8 mouse cellular contexts compared by ENCODE assay signal in genomic region chr2:119593765-119594112, GRCm38 (mm10). TPM values are rescaled to one million over a fixed set of nuclear protein-coding genes. Genes with fewer than 3 reads are reported as not detected.
A peak's percentile ranks its signal among the peaks of the same experiment; 100 is the strongest.
DNase-seq lines count a peak whose midpoint lies in the region; ATAC-seq lines count a peak whose summit lies in the region.

No protein-coding gene starts in this region.

- WGBS in kidney, embryonic 15.5 days = 8% methylated on average over 7 of the region's 7 CpGs
- 9% methylated on average over 7 of the region's 7 CpGs for WGBS in limb, embryonic 10.5 days
- WGBS in neural tube, embryonic 13.5 days = 10% methylated on average over 7 of the region's 7 CpGs

- H3K36me3 ChIP-seq in kidney, embryonic 15.5 days = peaks cover 27% of the 10 kb centered on the region
- peaks cover 31% of the 10 kb centered on the region for H3K36me3 ChIP-seq in limb, embryonic 10.5 days
- H3K36me3 ChIP-seq in neural tube, embryonic 13.5 days = peaks cover 34% of the 10 kb centered on the region

- no peaks in the 10 kb centered on the region for H3K9me3 ChIP-seq in kidney, embryonic 15.5 days (replicated peaks)
- H3K9me3 ChIP-seq in limb, embryonic 10.5 days (replicated peaks) = no peaks in the 10 kb centered on the region
- H3K9me3 ChIP-seq in neural tube, embryonic 13.5 days = no peaks in the 10 kb centered on the region

- peak; percentile 48; the same call in 1 of the 2 replicates for ATAC-seq in kidney, embryonic 15.5 days (replicated peaks; ENCODE audit: low FRiP score)
- peak; percentile 26 for ATAC-seq in erythroblast, adult 5-6 weeks (replicated peaks; ENCODE audit: low FRiP score, poor library complexity, severe bottlenecking)
- ATAC-seq in neural tube, embryonic 13.5 days (ENCODE audit: low read depth) = peak; percentile 41
- no peak for ATAC-seq in frontal cortex, adult (ENCODE audit: low TSS enrichment)

- 0 out of 2 replicates have a peak overlapping the region, but pooled peaks have one; percentile 21 for H3K9ac ChIP-seq in kidney, embryonic 15.5 days
- peak overlapping the region; percentile 12; the same call in 1 of the 2 replicates for H3K9ac ChIP-seq in neural tube, embryonic 13.5 days

- H3K4me1 ChIP-seq in kidney, embryonic 15.5 days = peaks cover 18% of the 10 kb centered on the region
- H3K4me1 ChIP-seq in limb, embryonic 10.5 days = peaks cover 12% of the 10 kb centered on the region
- peaks cover 38% of the 10 kb centered on the region for H3K4me1 ChIP-seq in neural tube, embryonic 13.5 days (replicated peaks)

- H3K27ac ChIP-seq in kidney, embryonic 15.5 days = peak overlapping the region; percentile 90
- H3K27ac ChIP-seq in limb, embryonic 10.5 days = peak overlapping the region; percentile 92
- H3K27ac ChIP-seq in neural tube, embryonic 13.5 days (replicated peaks) = peak overlapping the region; percentile 70

- H3K4me3 ChIP-seq in kidney, embryonic 15.5 days (replicated peaks) = peak overlapping the region; percentile 69
- H3K4me3 ChIP-seq in limb, embryonic 10.5 days = peak overlapping the region; percentile 73
- H3K4me3 ChIP-seq in neural tube, embryonic 13.5 days = peak overlapping the region; percentile 93

- peak overlapping the region; percentile 55 for H3K4me2 ChIP-seq in kidney, embryonic 15.5 days
- H3K4me2 ChIP-seq in neural tube, embryonic 13.5 days = peak overlapping the region; percentile 79

- no peak for DNase-seq in kidney, postnatal 10 days
- no peak for DNase-seq in limb, embryonic 10.5 days (ENCODE audit: low spot score)
- DNase-seq in thymus, postnatal 36 days = no peak
- DNase-seq in frontal cortex, postnatal 10 days (ENCODE audit: low spot score in 2 of 2) = no peak

- H3K27me3 ChIP-seq in kidney, embryonic 15.5 days = no peaks in the 10 kb centered on the region
- no peaks in the 10 kb centered on the region for H3K27me3 ChIP-seq in limb, embryonic 10.5 days (ENCODE audit: low read depth, poor library complexity, severe bottlenecking)
- H3K27me3 ChIP-seq in neural tube, embryonic 13.5 days = no peaks in the 10 kb centered on the region

RNA-seq across cellular contexts. Expression of gene Nusap1, which starts 24.4 kb away (rescaled TPM):
- 77.0 and 79.8 TPM in 2 replicates for polyA plus RNA-seq in kidney, embryonic 15.5 days (2015; fragmentation: Nextera tagmentation; extraction: Ambion mirVana)
- total RNA-seq in erythroblast, adult 5-6 weeks (2015; ENCODE audit: low replicate concordance) = 111 and 117 TPM in 2 replicates
- total RNA-seq in erythroblast, adult 5-6 weeks (2017; ENCODE audit: low replicate concordance) = 137 and 150 TPM in 2 replicates
- 57.9 and 67.9 TPM in 2 replicates for polyA plus RNA-seq in limb, embryonic 10.5 days (2016; fragmentation: Nextera tagmentation; extraction: Ambion mirVana)
- 13.4 and 19.5 TPM in 2 replicates for polyA plus RNA-seq in neural tube, embryonic 13.5 days (2015; fragmentation: Nextera tagmentation; extraction: Ambion mirVana)

RNA-seq across cellular contexts. Expression of gene Oip5, which starts 24.5 kb away (rescaled TPM):
- polyA plus RNA-seq in kidney, embryonic 15.5 days (2015; fragmentation: Nextera tagmentation; extraction: Ambion mirVana) = 30.7 and 31.5 TPM in 2 replicates
- 32.4 and 64.9 TPM in 2 replicates for total RNA-seq in erythroblast, adult 5-6 weeks (2015; ENCODE audit: low replicate concordance)
- total RNA-seq in erythroblast, adult 5-6 weeks (2017; ENCODE audit: low replicate concordance) = 62.0 and 66.3 TPM in 2 replicates
- polyA plus RNA-seq in limb, embryonic 10.5 days (2016; fragmentation: Nextera tagmentation; extraction: Ambion mirVana) = 35.4 and 38.7 TPM in 2 replicates
- 5.1 and 7.8 TPM in 2 replicates for polyA plus RNA-seq in neural tube, embryonic 13.5 days (2015; fragmentation: Nextera tagmentation; extraction: Ambion mirVana)

RNA-seq across cellular contexts. Expression of gene Chp1, which starts 46.2 kb away (rescaled TPM):
- 59.7 and 60.3 TPM in 2 replicates for polyA plus RNA-seq in kidney, embryonic 15.5 days (2015; fragmentation: Nextera tagmentation; extraction: Ambion mirVana)
- 84.4 and 108 TPM in 2 replicates for total RNA-seq in erythroblast, adult 5-6 weeks (2015; ENCODE audit: low replicate concordance)
- 111 and 170 TPM in 2 replicates for total RNA-seq in erythroblast, adult 5-6 weeks (2017; ENCODE audit: low replicate concordance)
- 46.9 and 57.3 TPM in 2 replicates for polyA plus RNA-seq in limb, embryonic 10.5 days (2016; fragmentation: Nextera tagmentation; extraction: Ambion mirVana)
- polyA plus RNA-seq in neural tube, embryonic 13.5 days (2015; fragmentation: Nextera tagmentation; extraction: Ambion mirVana) = 70.9 and 73.0 TPM in 2 replicates

RNA-seq across cellular contexts. Expression of gene Exd1, which starts 46.3 kb away (rescaled TPM):
- 0.35 and 0.71 TPM in 2 replicates for polyA plus RNA-seq in kidney, embryonic 15.5 days (2015; fragmentation: Nextera tagmentation; extraction: Ambion mirVana)
- total RNA-seq in erythroblast, adult 5-6 weeks (2015; ENCODE audit: low replicate concordance) = not detected in 2 replicates
- not detected in 2 replicates for total RNA-seq in erythroblast, adult 5-6 weeks (2017; ENCODE audit: low replicate concordance)
- 0.44 and 0.67 TPM in 2 replicates for polyA plus RNA-seq in limb, embryonic 10.5 days (2016; fragmentation: Nextera tagmentation; extraction: Ambion mirVana)
- 0.43 and 0.71 TPM in 2 replicates for polyA plus RNA-seq in neural tube, embryonic 13.5 days (2015; fragmentation: Nextera tagmentation; extraction: Ambion mirVana)
